Mouse (Mus musculus) intestine, embryonic 15.5 days (tissue): ENCODE data around the gene Nrxn3. TPM values are rescaled to one million over a fixed set of nuclear protein-coding genes. Genes with fewer than 3 reads are reported as not detected.
A peak's percentile ranks its signal among the peaks of the same experiment; 100 is the strongest.

Experiments used
- ATAC-seq: fragments of 200-750 bp; cut with Nextera tagmentation; 2 replicates; pipeline ENCODE4 v1.8.0; 2017; ENCODE audit warnings: moderate TSS enrichment, moderate library complexity
- H3K27ac ChIP-seq: fragments of 300-500 bp; sonication (generic); 2 replicates; pipeline ENCODE4 v1.5.1; 2015; ENCODE audit warnings: mild to moderate bottlenecking, inconsistent platforms
- H3K27me3 ChIP-seq: fragments of 300-500 bp; sonication (generic); replicated peaks from 2 replicates; pipeline ENCODE4 v1.6.1; 2015; ENCODE audit warnings: inconsistent platforms
- H3K36me3 ChIP-seq: fragments of 300-500 bp; sonication (generic); 2 replicates; pipeline ENCODE4 v1.6.1; 2015; ENCODE audit warnings: inconsistent platforms
- H3K4me1 ChIP-seq: fragments of 300-500 bp; sonication (generic); replicated peaks from 2 replicates; pipeline ENCODE4 v1.6.1; 2015; ENCODE audit warnings: inconsistent platforms
- H3K4me2 ChIP-seq: fragments of 300-500 bp; sonication (generic); replicated peaks from 2 replicates; pipeline ENCODE4 v1.6.1; 2015; ENCODE audit warnings: mild to moderate bottlenecking, inconsistent platforms
- H3K4me3 ChIP-seq: fragments of 300-500 bp; sonication (generic); replicated peaks from 2 replicates; pipeline ENCODE4 v1.5.1; 2015; ENCODE audit warnings: inconsistent platforms
- H3K9ac ChIP-seq: fragments of 300-500 bp; sonication (generic); 2 replicates; pipeline ENCODE4 v1.6.1; 2015; ENCODE audit warnings: inconsistent platforms
- H3K9me3 ChIP-seq: fragments of 300-500 bp; sonication (generic); 2 replicates; pipeline ENCODE4 v1.6.1; 2016; ENCODE audit warnings: inconsistent platforms
- WGBS: fragments of 180-500 bp; shearing (Covaris S2); methylation state at CpG from one replicate; pipeline ENCODE4 v1.1.7; 2015; 5-methylcytosine and 5-hydroxymethylcytosine counted together
- polyA plus RNA-seq: library from polyadenylated mRNA; unstranded; fragments of >200 nt; fragmentation: Nextera tagmentation; extraction: Ambion mirVana; gene quantifications from 2 replicates; pipeline ENCODE4 v1.2.1, GENCODE M21; 2015

Gene Nrxn3
- polyA plus RNA-seq = 3.0 and 4.2 TPM in 2 replicates

DNA sequence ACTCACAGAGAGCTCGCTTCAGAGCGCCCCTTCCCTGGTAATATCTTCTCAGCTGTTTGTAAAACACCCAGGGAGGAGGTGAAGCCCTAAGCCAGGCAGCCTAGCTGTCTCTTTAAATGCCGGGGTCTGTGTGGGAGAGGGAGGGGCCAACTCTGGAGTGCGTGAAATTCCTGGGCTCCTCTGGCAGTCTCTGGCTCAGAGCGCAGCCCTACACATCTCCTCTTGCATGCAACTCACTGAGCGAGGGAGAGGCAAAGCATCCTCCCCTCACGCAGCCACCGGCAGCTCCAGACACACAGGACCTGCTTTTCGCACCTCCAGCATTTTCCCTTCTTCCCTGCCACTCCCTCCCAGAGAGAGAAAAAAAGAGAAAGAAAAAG, at the start of gene Nrxn3:
Nrxn3 (plus strand) TSS at position 186 of the 380 bp plus-strand sequence.
- no peaks in the 10 kb centered on the region for H3K27me3 ChIP-seq
- no peaks in the 10 kb centered on the region for H3K4me1 ChIP-seq
- H3K9me3 ChIP-seq = no peaks in the 10 kb centered on the region
- ATAC-seq = peak; percentile 79
- H3K9ac ChIP-seq = no peak within 1 kb of the TSS
- peak within 1 kb of the TSS; percentile 22; the same call in 1 of the 2 replicates for H3K4me3 ChIP-seq
- WGBS = 2% methylated on average over 9 of the region's 9 CpGs
- H3K36me3 ChIP-seq = no peaks in the 10 kb centered on the region
- H3K27ac ChIP-seq = no peak within 1 kb of the TSS
- peak within 1 kb of the TSS; percentile 52 for H3K4me2 ChIP-seq

DNA sequence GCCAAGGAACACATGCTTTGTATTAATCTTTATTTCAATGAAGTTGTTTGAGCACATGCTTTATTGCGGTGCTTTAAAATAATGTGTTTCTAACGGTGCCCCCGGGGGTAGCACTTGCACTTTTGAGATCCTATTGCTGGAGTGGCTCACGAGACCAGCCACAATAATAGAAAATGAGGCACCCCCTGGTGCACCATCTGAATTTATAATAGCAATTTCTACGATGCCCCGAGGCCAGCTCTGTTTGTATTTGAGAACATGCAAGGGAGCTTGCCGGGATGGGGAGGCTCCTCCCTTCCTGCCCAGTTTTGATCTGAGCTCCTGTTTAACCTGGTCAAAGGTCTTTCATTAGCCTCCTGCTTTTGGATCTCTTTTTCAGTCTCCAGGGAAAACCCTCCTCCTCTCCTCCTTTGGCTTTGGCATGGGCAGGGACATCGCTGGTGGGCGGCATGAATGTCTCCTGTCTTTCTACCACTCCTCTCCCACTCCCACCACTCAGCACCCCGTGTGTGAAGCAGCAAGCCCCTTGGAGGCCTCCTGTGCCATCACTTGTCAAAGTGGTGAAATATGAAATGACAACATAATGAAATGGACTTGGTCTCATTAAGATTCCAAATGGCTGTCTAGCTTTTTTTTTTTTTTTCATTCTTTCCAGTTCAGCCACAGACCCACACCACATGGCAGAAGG, 18.4 kb upstream of the Nrxn3 start:
- Histone ChIP-seq H3K4me2 (no peak overlapping the region), H3K9me3 (no peaks in the 10 kb centered on the region), H3K4me1 (no peaks in the 10 kb centered on the region), H3K9ac (no peak overlapping the region), H3K27me3 (no peaks in the 10 kb centered on the region), H3K36me3 (no peaks in the 10 kb centered on the region), H3K4me3 (no peak overlapping the region), H3K27ac (no peak overlapping the region)
- no peak for ATAC-seq
- WGBS = 61% methylated on average over 10 of the region's 10 CpGs

DNA sequence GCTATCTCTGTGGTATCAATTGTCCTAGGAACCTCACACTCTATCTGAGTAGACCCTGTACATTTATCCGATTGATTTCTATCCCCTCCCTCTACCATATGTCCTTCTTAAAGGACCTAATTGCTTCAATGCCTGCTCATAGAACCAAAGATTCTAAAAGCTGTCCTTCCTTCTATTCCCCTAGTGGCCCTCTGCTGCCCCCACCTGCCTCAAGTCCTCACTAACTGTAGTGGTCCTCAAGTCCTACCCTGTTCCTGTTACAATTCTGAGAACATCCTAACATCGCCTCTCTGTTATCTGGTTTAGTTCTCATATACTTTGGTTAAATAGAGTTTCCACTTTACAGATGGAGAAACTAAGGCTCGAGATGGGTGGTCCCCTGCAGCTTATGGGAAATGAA, 16.7 kb upstream of the Nrxn3 start:
- Histone ChIP-seq H3K4me2 (no peak overlapping the region), H3K36me3 (no peaks in the 10 kb centered on the region), H3K9ac (no peak overlapping the region), H3K9me3 (no peaks in the 10 kb centered on the region), H3K27me3 (no peaks in the 10 kb centered on the region), H3K4me1 (no peaks in the 10 kb centered on the region), H3K27ac (no peak overlapping the region), H3K4me3 (no peak overlapping the region)
- ATAC-seq = no peak
- 69% methylated on average over 3 of the region's 3 CpGs for WGBS

DNA sequence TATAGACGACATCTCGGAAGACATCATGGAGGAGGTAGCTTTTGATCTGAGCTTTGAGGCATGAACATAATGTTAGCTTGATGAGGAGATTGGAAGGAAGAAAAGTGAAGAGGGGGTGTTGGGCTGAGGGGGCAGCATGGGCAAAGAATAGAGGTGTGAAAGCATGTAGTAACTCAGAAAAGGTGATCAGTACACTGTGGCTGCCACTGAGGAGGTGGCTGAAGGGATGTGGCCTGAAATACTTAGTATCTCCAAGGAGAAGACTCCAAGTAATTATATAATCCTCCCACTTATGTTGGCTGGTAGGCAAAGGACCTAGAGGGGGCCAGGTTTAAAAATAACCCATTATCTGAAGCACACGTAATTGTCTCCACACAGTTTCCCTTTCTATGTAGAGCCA, 14.9 kb upstream of the Nrxn3 start:
- H3K4me1 ChIP-seq = no peaks in the 10 kb centered on the region
- H3K4me3 ChIP-seq = no peak overlapping the region
- no peak overlapping the region for H3K4me2 ChIP-seq
- H3K27ac ChIP-seq = no peak overlapping the region
- no peaks in the 10 kb centered on the region for H3K27me3 ChIP-seq
- H3K9ac ChIP-seq = no peak overlapping the region
- H3K9me3 ChIP-seq = no peaks in the 10 kb centered on the region
- no peak for ATAC-seq
- WGBS = 83% methylated on average over 3 of the region's 3 CpGs
- H3K36me3 ChIP-seq = no peaks in the 10 kb centered on the region

DNA sequence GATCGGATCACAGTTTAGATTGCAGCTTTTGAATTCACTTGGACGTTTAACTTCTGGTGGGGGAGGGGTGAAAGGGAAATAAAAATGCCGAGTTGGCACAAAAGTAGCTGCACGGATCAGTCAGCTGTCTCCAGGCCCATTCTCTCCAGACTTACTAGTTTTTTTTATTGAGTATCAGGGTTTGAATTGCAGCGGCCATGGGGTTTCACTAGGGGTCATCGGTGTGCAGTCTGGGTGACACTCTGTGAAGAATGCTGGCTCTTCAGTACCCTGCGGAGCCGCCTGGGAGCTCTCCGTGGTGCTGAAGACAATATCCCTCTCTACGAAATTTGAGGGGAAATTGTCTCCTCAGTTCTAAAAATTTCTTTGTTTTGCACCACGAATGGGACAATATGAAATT, 13.5 kb upstream of the Nrxn3 start:
- peak; percentile 83 for ATAC-seq
- Histone ChIP-seq H3K27ac (no peak overlapping the region), H3K9me3 (no peaks in the 10 kb centered on the region), H3K4me2 (no peak overlapping the region), H3K4me1 (no peaks in the 10 kb centered on the region), H3K9ac (no peak overlapping the region), H3K4me3 (no peak overlapping the region), H3K36me3 (no peaks in the 10 kb centered on the region), H3K27me3 (no peaks in the 10 kb centered on the region)
- WGBS = 10% methylated on average over 11 of the region's 11 CpGs

DNA sequence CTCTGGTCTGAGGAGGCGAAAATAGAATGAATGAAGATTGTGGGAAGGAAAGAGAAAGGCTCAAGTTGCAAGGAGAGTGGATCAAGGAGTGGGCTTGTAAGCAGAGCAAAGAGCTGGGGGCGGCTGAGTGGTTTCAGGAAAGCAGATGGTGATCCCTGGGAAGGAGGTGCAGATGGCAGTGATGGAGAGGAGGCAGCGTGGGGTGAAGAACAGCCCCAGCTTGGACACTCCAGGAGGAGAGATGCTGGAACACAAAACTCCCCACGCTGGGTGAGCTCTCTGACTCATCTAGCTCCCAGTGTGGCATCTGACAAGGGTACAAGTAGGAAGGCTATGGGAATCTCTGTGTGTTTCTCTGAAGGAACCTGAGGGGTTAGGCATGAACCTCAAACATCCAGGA, 9.2 kb upstream of the Nrxn3 start:
- Histone ChIP-seq H3K9ac (no peak overlapping the region), H3K4me2 (no peak overlapping the region), H3K4me1 (no peaks in the 10 kb centered on the region), H3K9me3 (no peaks in the 10 kb centered on the region), H3K27ac (no peak overlapping the region), H3K4me3 (no peak overlapping the region), H3K27me3 (no peaks in the 10 kb centered on the region), H3K36me3 (no peaks in the 10 kb centered on the region)
- no peak for ATAC-seq
- 73% methylated on average over 4 of the region's 4 CpGs for WGBS

DNA sequence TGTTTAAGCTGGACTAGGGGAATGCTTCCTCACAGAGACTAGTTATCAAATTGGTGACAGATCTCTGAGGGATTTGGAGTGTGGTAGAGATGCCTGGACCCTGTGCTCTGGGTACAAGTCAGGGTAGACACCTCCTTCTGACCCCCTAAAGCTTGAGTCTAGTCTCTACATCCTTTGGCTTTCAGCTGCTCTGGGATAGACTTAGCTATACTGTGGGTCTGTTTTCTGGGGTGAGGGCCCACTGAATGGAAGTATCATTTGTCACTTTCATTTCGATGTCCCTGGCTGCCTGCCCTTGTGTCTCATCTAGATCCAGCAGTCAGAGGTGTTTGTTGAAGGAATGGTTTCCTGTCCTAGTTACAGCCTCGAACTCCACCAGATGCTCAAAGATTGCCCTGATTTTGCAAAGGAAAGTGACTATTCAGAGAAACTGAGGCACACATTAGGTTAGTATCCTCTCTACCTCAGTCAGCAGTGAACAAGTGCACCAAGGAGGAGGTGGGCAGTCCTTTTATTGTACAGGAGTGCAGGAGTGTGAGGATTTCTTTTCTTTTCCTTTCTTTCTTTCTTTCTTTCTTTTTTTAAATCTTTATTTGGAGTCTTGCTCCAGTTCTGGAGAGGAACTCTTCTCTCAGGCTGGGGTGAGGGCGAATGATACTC, 515 bp upstream of the Nrxn3 start:
- Histone ChIP-seq H3K9me3 (no peaks in the 10 kb centered on the region), H3K4me3 (no peak overlapping the region), H3K4me2 (peak overlapping the region; percentile 52), H3K4me1 (no peaks in the 10 kb centered on the region), H3K9ac (no peak overlapping the region), H3K27me3 (no peaks in the 10 kb centered on the region), H3K36me3 (no peaks in the 10 kb centered on the region), H3K27ac (no peak overlapping the region)
- 20% methylated on average over 3 of the region's 3 CpGs for WGBS
- no peak for ATAC-seq

DNA sequence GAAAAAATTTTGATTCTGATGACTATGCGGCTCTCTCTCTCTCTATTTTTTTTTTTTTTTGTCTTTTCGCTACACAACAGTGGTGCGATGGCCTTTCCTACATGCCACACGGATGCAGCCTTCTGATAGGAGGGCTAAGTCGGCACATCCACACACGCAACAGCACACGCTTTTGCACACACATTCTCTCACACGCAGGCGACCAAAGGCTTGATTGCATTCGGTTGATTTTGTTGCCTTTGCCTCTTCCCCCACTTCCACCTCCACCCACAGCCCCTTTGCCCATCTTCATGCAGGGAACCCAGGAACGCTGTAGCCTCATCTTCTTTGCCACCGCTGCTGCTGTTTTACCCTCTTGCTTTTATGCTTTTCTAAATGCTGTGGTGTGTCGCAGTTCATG, 3.6 kb downstream of the Nrxn3 start:
- 92% methylated on average over 13 of the region's 13 CpGs for WGBS
- H3K4me1 ChIP-seq = no peaks in the 10 kb centered on the region
- ATAC-seq = no peak
- H3K4me2 ChIP-seq = no peak overlapping the region
- no peaks in the 10 kb centered on the region for H3K27me3 ChIP-seq
- H3K27ac ChIP-seq = no peak overlapping the region
- H3K9ac ChIP-seq = no peak overlapping the region
- no peak overlapping the region for H3K4me3 ChIP-seq
- no peaks in the 10 kb centered on the region for H3K36me3 ChIP-seq
- no peaks in the 10 kb centered on the region for H3K9me3 ChIP-seq

DNA sequence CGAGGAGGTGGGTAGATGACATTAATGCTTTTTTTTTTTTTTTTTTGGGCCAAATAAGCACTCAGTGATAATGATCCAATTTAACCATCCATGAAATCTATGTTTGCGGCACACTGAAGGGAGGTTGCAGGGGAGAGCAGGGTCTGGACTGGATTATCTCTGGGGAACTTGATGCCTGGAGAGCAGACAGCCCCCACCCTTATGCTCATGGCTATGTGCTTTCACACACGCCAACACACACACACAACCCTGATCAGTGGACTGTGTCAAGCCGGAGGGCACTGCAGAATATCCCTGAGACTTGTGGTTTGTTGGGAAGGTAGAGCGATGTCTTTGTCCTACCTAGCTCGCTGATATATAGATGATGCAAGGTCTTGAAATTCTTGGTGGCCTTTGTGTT, 4.1 kb downstream of the Nrxn3 start:
- Histone ChIP-seq H3K36me3 (no peaks in the 10 kb centered on the region), H3K27ac (no peak overlapping the region), H3K4me3 (no peak overlapping the region), H3K4me2 (no peak overlapping the region), H3K9me3 (no peaks in the 10 kb centered on the region), H3K27me3 (no peaks in the 10 kb centered on the region), H3K9ac (no peak overlapping the region), H3K4me1 (no peaks in the 10 kb centered on the region)
- no peak for ATAC-seq
- 81% methylated on average over 6 of the region's 6 CpGs for WGBS

DNA sequence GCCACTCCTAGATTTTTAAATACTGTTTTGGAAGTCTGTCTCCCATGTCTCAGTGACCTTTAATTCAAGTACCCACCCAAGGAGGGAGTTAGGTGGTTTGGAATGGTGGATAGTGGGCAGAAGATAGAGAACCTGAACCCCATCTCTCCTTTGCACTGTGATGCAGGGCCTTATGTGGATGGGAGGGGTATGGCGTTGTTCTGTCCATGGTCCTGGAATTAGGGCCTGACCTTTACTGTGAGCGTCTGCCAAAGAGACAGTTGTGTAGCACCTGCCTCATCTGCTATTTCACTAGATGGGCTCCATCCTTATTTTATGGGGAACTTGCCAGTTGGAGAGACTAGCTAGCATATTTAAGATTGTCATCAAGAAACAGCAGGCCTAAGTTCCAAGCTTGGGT, 8.0 kb downstream of the Nrxn3 start:
- H3K27ac ChIP-seq = no peak overlapping the region
- H3K36me3 ChIP-seq = no peaks in the 10 kb centered on the region
- no peak overlapping the region for H3K4me2 ChIP-seq
- no peak for ATAC-seq
- no peak overlapping the region for H3K9ac ChIP-seq
- no peaks in the 10 kb centered on the region for H3K9me3 ChIP-seq
- H3K27me3 ChIP-seq = no peaks in the 10 kb centered on the region
- no peaks in the 10 kb centered on the region for H3K4me1 ChIP-seq
- 40% methylated on average over 2 of the region's 2 CpGs for WGBS
- no peak overlapping the region for H3K4me3 ChIP-seq

DNA sequence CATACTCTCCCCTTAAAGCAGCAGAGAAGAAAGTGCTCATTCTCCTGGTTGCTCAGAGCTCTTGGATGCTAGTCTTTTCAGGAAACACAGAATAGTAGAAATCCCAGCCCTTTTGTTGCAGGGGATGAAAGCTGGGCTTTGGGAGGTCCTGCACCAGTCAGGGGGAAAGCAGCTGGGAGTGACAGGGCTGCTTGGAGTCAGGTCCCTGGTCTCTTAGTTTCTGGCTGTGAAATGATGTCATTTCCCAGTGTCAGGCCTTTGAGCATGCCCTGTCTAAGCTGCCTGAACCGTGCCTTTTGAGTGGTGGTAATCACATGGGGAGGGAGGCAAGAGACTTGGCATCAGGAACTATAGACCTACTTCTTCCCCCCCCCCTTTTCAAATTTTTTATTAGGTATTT, 12.4 kb downstream of the Nrxn3 start:
- ATAC-seq = no peak
- no peaks in the 10 kb centered on the region for H3K27me3 ChIP-seq
- no peak overlapping the region for H3K4me3 ChIP-seq
- no peak overlapping the region for H3K4me2 ChIP-seq
- 61% methylated on average over 1 of the region's 1 CpGs for WGBS
- H3K27ac ChIP-seq = no peak overlapping the region
- H3K9ac ChIP-seq = no peak overlapping the region
- no peaks in the 10 kb centered on the region for H3K36me3 ChIP-seq
- no peaks in the 10 kb centered on the region for H3K9me3 ChIP-seq
- H3K4me1 ChIP-seq = no peaks in the 10 kb centered on the region

DNA sequence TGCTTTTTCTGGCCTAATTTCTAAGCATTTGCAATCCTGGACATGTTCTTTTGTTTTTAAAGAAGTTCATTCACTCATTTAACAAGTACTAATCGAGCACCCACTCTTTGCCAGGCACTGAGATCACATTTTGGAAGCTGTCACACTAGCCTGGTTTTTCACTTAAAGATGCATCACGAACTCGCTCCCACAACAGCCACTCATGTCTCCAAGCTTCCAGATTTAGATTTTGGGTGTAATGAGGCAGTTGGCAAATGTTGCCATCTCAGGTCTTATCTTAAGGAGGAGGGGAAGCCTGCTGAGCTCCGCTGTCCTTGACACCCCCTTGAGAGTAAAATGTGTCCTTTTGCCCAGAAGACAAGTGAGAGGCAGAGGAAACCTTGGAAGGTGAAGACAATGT, 14.4 kb downstream of the Nrxn3 start:
- no peaks in the 10 kb centered on the region for H3K36me3 ChIP-seq
- H3K27me3 ChIP-seq = no peaks in the 10 kb centered on the region
- no peak for ATAC-seq
- no peaks in the 10 kb centered on the region for H3K9me3 ChIP-seq
- no peak overlapping the region for H3K4me3 ChIP-seq
- H3K9ac ChIP-seq = no peak overlapping the region
- no peak overlapping the region for H3K27ac ChIP-seq
- no peak overlapping the region for H3K4me2 ChIP-seq
- H3K4me1 ChIP-seq = no peaks in the 10 kb centered on the region
- 80% methylated on average over 4 of the region's 4 CpGs for WGBS

DNA sequence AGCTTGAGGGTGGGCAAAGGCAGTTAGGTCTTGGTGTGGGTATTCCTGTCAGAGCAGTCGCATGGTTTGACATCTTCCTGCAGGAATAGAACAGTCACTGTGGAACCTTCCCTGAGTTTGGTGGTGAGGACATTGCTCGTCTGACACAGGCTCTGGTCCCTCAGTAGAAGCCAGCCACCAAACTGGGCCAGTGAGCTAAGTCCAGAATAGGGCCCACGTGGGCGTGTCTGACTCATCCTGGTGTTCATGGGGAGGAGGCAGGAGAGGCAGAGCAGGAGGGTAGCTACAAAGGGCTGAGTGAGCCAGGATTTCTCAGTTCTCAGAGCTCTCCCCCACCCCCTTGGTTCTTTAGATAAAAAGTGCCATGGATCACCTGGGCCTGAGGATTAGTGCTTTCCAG, 15.9 kb downstream of the Nrxn3 start:
- no peak overlapping the region for H3K27ac ChIP-seq
- H3K4me2 ChIP-seq = no peak overlapping the region
- no peaks in the 10 kb centered on the region for H3K27me3 ChIP-seq
- no peaks in the 10 kb centered on the region for H3K36me3 ChIP-seq
- 74% methylated on average over 4 of the region's 4 CpGs for whole genome bisulfite sequencing
- ATAC-seq = no peak
- no peak overlapping the region for H3K4me3 ChIP-seq
- no peak overlapping the region for H3K9ac ChIP-seq
- H3K9me3 ChIP-seq = no peaks in the 10 kb centered on the region
- H3K4me1 ChIP-seq = no peaks in the 10 kb centered on the region
